Mouse (Mus musculus) lung, postnatal 4 days (tissue): Measurements from ENCODE around the gene Crybg1.

Experiments used
- DNase-seq, 2 experiments: peaks; one replicate each; pipeline ENCODE4 v3.0.0; 2021

Crybg1 gene

GRCm38 (mm10) chr10:44091757-44092156 is 56.9 kb downstream of the Crybg1 start:
- DNase-seq = no peak

DNA sequence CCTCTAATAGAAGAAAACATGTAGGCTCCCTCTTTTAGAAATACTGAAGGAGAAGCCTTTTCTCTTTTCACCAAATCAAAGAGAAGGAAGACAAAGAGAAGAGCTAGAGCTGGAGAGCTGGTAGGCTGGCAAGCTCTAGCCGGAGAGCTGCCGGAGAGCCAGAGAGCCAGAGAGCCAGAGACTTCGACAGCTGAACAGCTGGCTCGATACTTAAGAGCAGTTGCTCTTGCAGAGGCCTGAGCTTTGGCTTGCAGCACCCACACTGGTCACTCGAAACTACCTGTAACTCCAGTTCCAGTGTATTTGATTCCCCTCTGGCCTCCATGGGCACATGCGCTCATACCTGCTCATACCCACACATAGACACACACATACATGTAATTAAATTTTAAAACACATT is 68.3 kb downstream of the Crybg1 start:
- no peak for DNase-seq

GRCm38 (mm10) chr10:44078799-44079521 is 69.7 kb downstream of the Crybg1 start:
- DNase-seq = no peak

- DNase-seq = peak; percentile 38 to 75
Measured at GRCm38 (mm10) chr10:44071095-44071494, 77.6 kb downstream of the Crybg1 start.

GRCm38 (mm10) chr10:44069131-44069530 is 79.5 kb downstream of the Crybg1 start:
- peak in 1 of 2 experiments; percentile 12 for DNase-seq

GRCm38 (mm10) chr10:44065848-44066360 is 82.7 kb downstream of the Crybg1 start:
- DNase-seq = no peak

GRCm38 (mm10) chr10:44062981-44063380 is 85.7 kb downstream of the Crybg1 start:
- DNase-seq = no peak

- no peak for DNase-seq
Measured at GRCm38 (mm10) chr10:44050913-44051312, 97.7 kb downstream of the Crybg1 start.

- no peak for DNase-seq
Measured at GRCm38 (mm10) chr10:44044727-44045126, 103.9 kb downstream of the Crybg1 start.

DNA sequence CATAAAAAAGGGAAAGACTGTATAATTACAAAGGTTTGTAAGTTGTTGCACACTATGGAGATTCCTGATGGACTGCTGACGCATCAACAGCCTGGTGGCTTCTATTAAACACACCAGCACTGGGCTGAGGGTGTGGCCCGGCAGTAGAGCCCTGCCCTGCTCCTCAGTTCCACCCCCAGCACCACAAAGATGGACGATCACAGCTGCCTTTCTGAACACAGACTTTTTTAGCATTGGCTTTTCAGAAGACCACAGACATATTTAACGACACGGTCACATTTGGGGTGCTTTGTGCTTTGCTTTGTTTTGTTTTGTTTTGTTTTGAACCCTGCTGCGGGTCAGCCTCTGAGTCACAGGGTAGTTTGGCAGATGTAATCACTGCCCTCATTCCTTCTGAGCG is 105.0 kb downstream of the Crybg1 start:
- DNase-seq = no peak

- no peak for DNase-seq
Measured at GRCm38 (mm10) chr10:44039185-44039584, 109.5 kb downstream of the Crybg1 start.

GRCm38 (mm10) chr10:44037918-44038544 is 110.6 kb downstream of the Crybg1 start:
- DNase-seq = no peak

DNA sequence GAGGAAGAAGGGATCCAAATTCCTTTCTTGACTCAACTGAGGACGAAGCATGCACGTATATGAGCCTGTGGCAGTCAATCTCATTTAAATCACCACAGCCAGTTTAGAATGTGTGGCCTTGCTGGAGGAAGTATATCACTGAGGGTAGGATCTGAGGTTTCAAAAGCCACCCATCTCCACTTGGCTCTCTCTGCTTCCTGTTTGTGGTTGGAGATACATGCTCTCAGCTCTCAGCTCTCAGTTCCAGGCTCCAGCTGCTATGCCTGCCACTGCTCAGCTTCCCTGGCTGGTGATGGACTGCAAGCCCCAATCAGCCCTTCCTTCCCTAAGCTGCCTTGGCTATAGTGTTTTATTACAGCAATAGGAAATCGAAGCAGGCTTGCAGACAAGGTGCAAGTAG is 119.1 kb downstream of the Crybg1 start:
- DNase-seq = no peak

DNA sequence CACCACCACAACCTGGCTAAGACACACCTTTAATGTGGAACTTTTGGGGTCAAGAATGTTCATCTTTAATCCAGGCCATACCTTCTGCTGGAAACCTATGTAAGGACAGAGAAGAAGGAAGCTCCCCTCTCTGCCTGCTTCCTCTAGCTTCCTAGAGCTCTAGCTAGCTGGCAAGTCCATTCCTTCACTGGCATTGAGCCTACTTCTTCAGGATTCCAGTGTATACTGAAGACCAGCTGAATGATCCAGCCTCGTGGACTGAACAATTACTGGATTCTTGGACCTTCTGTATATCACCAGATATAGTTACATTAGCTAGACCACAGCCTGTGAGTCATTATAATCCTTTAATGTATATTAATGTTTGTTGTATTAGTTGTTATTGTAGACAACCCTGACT is 121.4 kb downstream of the Crybg1 start:
- DNase-seq = no peak

DNA sequence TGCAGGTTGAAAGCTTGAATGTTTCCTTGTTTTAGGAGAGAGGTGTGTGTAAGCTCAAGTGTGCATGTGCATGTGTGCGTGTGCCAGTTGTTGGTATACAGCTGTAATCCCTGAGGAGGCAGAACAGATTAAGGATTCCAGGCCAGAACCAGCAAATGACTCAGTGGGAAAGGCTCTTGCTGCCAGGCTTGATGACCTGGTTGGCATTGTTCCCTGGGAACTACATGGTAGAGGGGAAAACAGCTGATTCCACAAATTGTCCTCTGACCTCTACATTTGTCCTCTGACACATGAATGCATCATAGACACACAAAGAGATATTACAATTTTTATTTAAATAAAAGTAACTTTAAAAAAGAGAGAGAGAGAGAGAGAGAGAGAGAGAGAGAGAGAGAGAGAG is 122.5 kb downstream of the Crybg1 start:
- no peak for DNase-seq

- no peak for DNase-seq
Measured at GRCm38 (mm10) chr10:44024705-44025104, 123.9 kb downstream of the Crybg1 start.

DNA sequence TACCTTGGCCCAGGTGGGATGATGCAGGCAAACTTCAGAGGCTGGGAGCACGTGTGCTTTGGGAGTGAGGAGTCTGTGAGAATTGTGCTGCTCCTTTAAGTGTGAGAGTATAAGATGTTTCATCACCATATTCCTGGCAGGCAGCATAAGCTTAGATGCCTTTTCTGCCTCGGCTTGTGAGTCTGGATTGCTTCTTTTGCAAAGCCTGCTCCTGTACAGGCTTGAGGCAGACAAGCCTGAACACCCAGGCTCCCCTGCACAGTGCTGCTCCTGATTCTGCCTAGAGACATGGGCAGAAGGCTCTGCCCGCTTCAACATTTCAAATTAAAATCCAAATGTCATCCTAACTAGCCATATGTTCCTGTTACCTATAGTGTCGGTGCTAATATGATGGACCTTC is 128.5 kb downstream of the Crybg1 start:
- no peak for DNase-seq

- no peak for DNase-seq
Measured at GRCm38 (mm10) chr10:44018562-44018961, 130.1 kb downstream of the Crybg1 start.

DNA sequence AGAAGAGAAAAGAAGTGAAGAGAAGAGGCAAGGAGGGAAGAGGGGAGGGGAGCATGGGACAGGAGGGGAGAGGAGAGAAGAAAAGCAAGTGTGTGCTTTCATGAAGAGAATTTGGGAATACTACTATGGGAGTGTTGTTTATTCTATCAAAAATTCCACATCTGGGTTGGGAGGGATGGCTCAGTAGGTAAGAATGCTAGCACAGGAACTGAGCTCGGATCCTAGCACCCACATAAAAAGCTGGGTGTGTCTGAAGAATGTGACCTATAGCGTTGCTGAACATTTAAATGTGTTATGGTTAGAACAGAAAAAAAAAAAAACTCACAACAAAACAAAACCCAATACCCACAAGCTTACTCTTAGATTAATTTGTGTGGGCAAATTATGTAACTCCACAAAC is 133.0 kb downstream of the Crybg1 start:
- no peak for DNase-seq

GRCm38 (mm10) chr10:44013885-44014284 is 134.8 kb downstream of the Crybg1 start:
- no peak for DNase-seq

- no peak for DNase-seq
Measured at GRCm38 (mm10) chr10:44011408-44011807, 137.2 kb downstream of the Crybg1 start.

DNA sequence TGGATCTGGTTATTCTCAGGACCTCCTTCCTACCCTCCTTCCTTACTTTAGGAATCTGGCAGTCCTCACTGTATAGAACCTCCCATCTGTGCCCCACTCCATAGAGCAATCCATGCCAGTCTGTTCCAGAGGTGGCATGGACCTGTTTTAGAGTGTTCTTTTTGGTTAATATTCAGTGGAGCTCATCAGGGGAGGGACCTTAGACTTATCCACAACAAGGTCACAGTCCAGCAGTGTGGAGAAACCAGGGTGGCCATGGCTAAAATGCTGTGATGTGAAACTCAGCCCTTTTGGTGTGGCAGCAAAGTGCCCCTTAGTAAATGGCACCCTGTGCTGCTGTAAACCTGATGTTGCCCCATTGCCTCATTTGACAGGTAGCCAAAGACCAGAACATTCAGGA is 139.8 kb downstream of the Crybg1 start:
- no peak for DNase-seq

GRCm38 (mm10) chr10:44006815-44007214 is 141.8 kb downstream of the Crybg1 start:
- DNase-seq = no peak
